In the genomic region with DNA sequence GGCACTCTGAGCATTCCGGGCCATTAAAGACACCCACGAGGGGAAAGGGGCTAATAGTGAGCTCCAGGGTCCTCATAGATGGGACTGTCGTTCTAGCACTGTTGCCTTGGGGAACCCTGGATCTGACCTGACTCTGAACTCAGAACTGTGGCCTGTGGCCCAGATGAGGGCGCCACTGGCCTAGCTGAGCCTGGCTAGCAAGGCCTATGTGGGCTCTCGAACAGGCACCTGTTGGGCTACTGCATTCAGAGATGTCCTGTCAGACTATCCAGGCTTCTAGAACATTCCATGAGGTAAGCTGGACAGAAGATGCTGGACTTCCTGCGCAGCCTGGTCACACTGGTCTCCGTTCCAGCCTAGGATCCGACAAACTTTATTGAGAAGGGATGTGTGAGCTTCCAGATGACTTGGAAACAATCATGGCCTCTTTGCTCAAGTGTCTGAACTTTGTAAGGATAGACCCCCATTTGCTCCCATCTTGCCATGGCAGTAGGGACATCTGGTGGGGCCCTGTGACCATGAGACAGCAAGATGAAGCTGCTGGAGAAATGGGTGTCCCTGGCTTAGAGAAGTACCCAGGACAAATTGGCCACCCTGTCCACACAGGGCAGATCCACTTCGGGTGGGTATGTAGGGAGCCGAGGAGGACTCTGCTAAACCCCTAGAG, we compare ENCODE assay signal across 8 mouse cellular contexts. TPM values are rescaled to one million over a fixed set of nuclear protein-coding genes. Genes with fewer than 3 reads are reported as not detected.
DNase-seq lines count a peak whose midpoint lies in the region; ATAC-seq and TF ChIP-seq lines count a peak whose summit lies in the region.

No protein-coding gene starts in this region.

- H3K79me2 ChIP-seq in CH12.LX (replicated peaks; ENCODE audit: control insufficient read depth, extremely low read depth, insufficient read depth, poor library complexity, severe bottlenecking): peaks cover 49% of the 10 kb centered on the region

- DNase-seq in CH12.LX (ENCODE audit: extremely low read depth) (peak; percentile 79), R1 (ENCODE audit: low read depth, low spot score) (peak; percentile 53)
- DNase-seq in heart, postnatal 10 days: peak; percentile 51 to 57
- peak; percentile 23 to 36 for DNase-seq in left cerebral cortex, postnatal 25 days (ENCODE audit: low spot score in 2 of 2)
- DNase-seq in yolk sac, embryonic 10.5 days (ENCODE audit: low spot score): no peak

- ATAC-seq in embryonic facial prominence, embryonic 12.5 days (ENCODE audit: insufficient number of reproducible peaks, insufficient read depth, low FRiP score, low TSS enrichment): no peak

- in situ Hi-C loops in CH12.LX (cut with MboI; ENCODE audit: low pct_ligation_motif_present, low pct_unique_long_range_greater_than_20kb, low sequenced_read_pairs): loop anchor here (10.0 kb wide), 1 partner anchor 90 kb away; no protein-coding TSS in a partner anchor

- peak; percentile 62 for TF ChIP-seq RAD21 in CH12.LX (IDR thresholded peaks at IDR 0.05; ENCODE audit: low read depth, low read length)

- H3K27ac ChIP-seq in CH12.LX (ENCODE audit: insufficient read depth, low read depth): peak overlapping the region; percentile 91
- H3K27ac ChIP-seq in embryonic facial prominence, embryonic 12.5 days: peak overlapping the region; percentile 84
- H3K27ac ChIP-seq in small intestine, adult 2 months (ENCODE audit: insufficient read depth, low read depth, low read length): peak overlapping the region; percentile 87

- WGBS in embryonic facial prominence, embryonic 12.5 days: 68% methylated on average over 10 of the region's 10 CpGs
- 59% methylated on average over 10 of the region's 10 CpGs for WGBS in small intestine, adult 2 months

- TF ChIP-seq EP300 in CH12.LX (IDR thresholded peaks at IDR 0.05; ENCODE audit: low read length): no peak

- intact Hi-C loops in heart, postnatal 10 days (cut with DNase I): no loop called here
- intact Hi-C loops in left cerebral cortex, postnatal 25 days (cut with DNase I): loop anchor here (2.0 kb wide), 2 partner anchors 76 to 86 kb away; no protein-coding TSS in a partner anchor

- dilution Hi-C loops in CH12.LX (cut with MboI; ENCODE audit: extremely low pct_ligation_motif_present, extremely low pct_unique_long_range_greater_than_20kb, low sequenced_read_pairs): no loop called here

- H3K9ac ChIP-seq in CH12.LX (ENCODE audit: insufficient read depth, low read depth): peak overlapping the region; percentile 57
- H3K9ac ChIP-seq in embryonic facial prominence, embryonic 12.5 days: no peak overlapping the region

- H3K4me1 ChIP-seq in CH12.LX (ENCODE audit: control insufficient read depth in 1 of 2, insufficient read depth in 2 of 2): peaks cover 10 to 51% of the 10 kb centered on the region in 2 experiments
- H3K4me1 ChIP-seq in embryonic facial prominence, embryonic 12.5 days: peaks cover 26% of the 10 kb centered on the region
- H3K4me1 ChIP-seq in megakaryocyte, embryonic 14.5 days: peaks cover 76% of the 10 kb centered on the region
- H3K4me1 ChIP-seq in small intestine, adult 2 months (ENCODE audit: control insufficient read depth, insufficient read depth, insufficient read length, low read length): peaks cover 24% of the 10 kb centered on the region

- peak overlapping the region; percentile 41 to 57 (median 46) for H3K4me3 ChIP-seq in CH12.LX (replicated peaks in 1 of 3; ENCODE audit: low read depth in 2 of 3, low read length in 2 of 3, poor library complexity in 1 of 3)
- H3K4me3 ChIP-seq in embryonic facial prominence, embryonic 12.5 days: peak overlapping the region; percentile 87; the same call in 1 of the 2 replicates
- peak overlapping the region; percentile 95 for H3K4me3 ChIP-seq in megakaryocyte, embryonic 14.5 days (replicated peaks)
- peak overlapping the region; percentile 79 for H3K4me3 ChIP-seq in small intestine, adult 2 months (ENCODE audit: low read depth, low read length)

- H3K9me3 ChIP-seq in CH12.LX (replicated peaks; ENCODE audit: low read length): no peaks in the 10 kb centered on the region
- no peaks in the 10 kb centered on the region for H3K9me3 ChIP-seq in embryonic facial prominence, embryonic 12.5 days
- no peaks in the 10 kb centered on the region for H3K9me3 ChIP-seq in megakaryocyte, embryonic 14.5 days

- peaks cover 0 to 14% of the 10 kb centered on the region in 2 experiments for H3K36me3 ChIP-seq in CH12.LX (replicated peaks in 1 of 2; ENCODE audit: control insufficient read depth in 1 of 2, insufficient read depth in 1 of 2, low read length in 1 of 2)
- no peaks in the 10 kb centered on the region for H3K36me3 ChIP-seq in embryonic facial prominence, embryonic 12.5 days
- H3K36me3 ChIP-seq in megakaryocyte, embryonic 14.5 days (replicated peaks; ENCODE audit: low read length): peaks cover 11% of the 10 kb centered on the region
- H3K36me3 ChIP-seq in small intestine, adult 2 months (ENCODE audit: control insufficient read depth, insufficient read depth, low read length): no peaks in the 10 kb centered on the region

- H3K27me3 ChIP-seq in CH12.LX (replicated peaks): no peaks in the 10 kb centered on the region
- no peaks in the 10 kb centered on the region for H3K27me3 ChIP-seq in embryonic facial prominence, embryonic 12.5 days
- H3K27me3 ChIP-seq in megakaryocyte, embryonic 14.5 days (replicated peaks): no peaks in the 10 kb centered on the region
- H3K27me3 ChIP-seq in small intestine, adult 2 months (ENCODE audit: control insufficient read depth, insufficient read depth, low read length): no peaks in the 10 kb centered on the region

- no peak for TF ChIP-seq POLR2A in CH12.LX (IDR thresholded peaks at IDR 0.05; ENCODE audit: low read depth, low read length)
- no peak; the same call in 1 of the 2 replicates for TF ChIP-seq POLR2A in small intestine, adult 2 months (IDR thresholded peaks at IDR 0.05; ENCODE audit: low read depth, low read length)

- peak; percentile 14 to 75; a peak in 3 of 4 replicates for TF ChIP-seq CTCF in CH12.LX (conservative IDR thresholded peaks at IDR 0.05 in 1 of 2, IDR thresholded peaks at IDR 0.05 in 1 of 2; ENCODE audit: low read depth in 2 of 2, low read length in 2 of 2)
- TF ChIP-seq CTCF in small intestine, adult 2 months (IDR thresholded peaks at IDR 0.05; ENCODE audit: extremely low read depth, insufficient read length, insufficient replicate concordance, low read depth, low read length): 0 out of 2 replicates have a peak, but pooled peaks have one; percentile 21

- H3K4me2 ChIP-seq in CH12.LX (ENCODE audit: insufficient read depth, low read depth, poor library complexity, severe bottlenecking): peak overlapping the region; percentile 81
- peak overlapping the region; percentile 84 for H3K4me2 ChIP-seq in embryonic facial prominence, embryonic 12.5 days (replicated peaks)

TF ChIP-seq in CH12.LX, 34 proteins besides CTCF, POLR2A, EP300 and RAD21 (continues in another document):
- TF ChIP-seq SMC3 (IDR thresholded peaks at IDR 0.05; ENCODE audit: low read depth, low read length): peak; percentile 63
- no peak for TF ChIP-seq MEF2A (IDR thresholded peaks at IDR 0.05; ENCODE audit: borderline replicate concordance, low read depth, low read length)
- TF ChIP-seq ZMIZ1 (IDR thresholded peaks at IDR 0.05; ENCODE audit: low read depth, low read length): no peak
- TF ChIP-seq HCFC1 (IDR thresholded peaks at IDR 0.05; ENCODE audit: low read depth, low read length): 0 out of 2 replicates have a peak, but pooled peaks have one; percentile 8
- TF ChIP-seq TBP (conservative IDR thresholded peaks at IDR 0.05; ENCODE audit: low read depth, low read length): no peak
- TF ChIP-seq UBTF (IDR thresholded peaks at IDR 0.05; ENCODE audit: low read depth, low read length): no peak
- no peak for TF ChIP-seq CHD1 (IDR thresholded peaks at IDR 0.05; ENCODE audit: low read depth, low read length)
- no peak for TF ChIP-seq RCOR1 (conservative IDR thresholded peaks at IDR 0.05; ENCODE audit: low read depth, low read length)
- TF ChIP-seq ETS1 (conservative IDR thresholded peaks at IDR 0.05; ENCODE audit: low read depth, low read length): no peak
- TF ChIP-seq MAFK (IDR thresholded peaks at IDR 0.05; ENCODE audit: insufficient replicate concordance, low read length): no peak
- TF ChIP-seq USF2 (conservative IDR thresholded peaks at IDR 0.05; ENCODE audit: low read depth, low read length): no peak
- TF ChIP-seq GABPA (IDR thresholded peaks at IDR 0.05; ENCODE audit: insufficient replicate concordance, low read depth, low read length): no peak
- TF ChIP-seq JUN (IDR thresholded peaks at IDR 0.05; ENCODE audit: insufficient read depth, low read depth, low read length): no peak
- TF ChIP-seq POLR2AphosphoS2 (IDR thresholded peaks at IDR 0.05; ENCODE audit: low read depth, low read length): no peak
- no peak for TF ChIP-seq MAX (IDR thresholded peaks at IDR 0.05; ENCODE audit: low read length)
- 0 out of 2 replicates have a peak, but pooled peaks have one; percentile 27 for TF ChIP-seq TCF12 (IDR thresholded peaks at IDR 0.05; ENCODE audit: low read depth, low read length)
- no peak for TF ChIP-seq IRF4 (IDR thresholded peaks at IDR 0.05; ENCODE audit: low read depth, low read length)
- TF ChIP-seq ELF1 (IDR thresholded peaks at IDR 0.05; ENCODE audit: low read depth, low read length): 0 out of 2 replicates have a peak, but pooled peaks have one; percentile 11
- TF ChIP-seq ZKSCAN1 (IDR thresholded peaks at IDR 0.05; ENCODE audit: borderline replicate concordance, low read depth, low read length): no peak
- no peak for TF ChIP-seq ZC3H11A (IDR thresholded peaks at IDR 0.05; ENCODE audit: low read depth, low read length)

RNA-seq across cellular contexts. Expression of a gene that starts 0.9 kb away (rescaled TPM):
- 17.5 and 21.4 TPM in 2 replicates for total RNA-seq in CH12.LX (2012; rRNA removed)
- 9.6 and 10.9 TPM in 2 replicates for total RNA-seq in CH12.LX (2014; rRNA removed)
- 30.6 and 33.1 TPM in 2 replicates for polyA plus RNA-seq in CH12.LX (2012; ENCODE audit: insufficient read length, low read depth)
- polyA plus RNA-seq in embryonic facial prominence, embryonic 12.5 days (2016; fragmentation: Nextera tagmentation; extraction: Ambion mirVana): 15.8 TPM in 2 replicates
- 10 to 100 TPM; 14.1 to 17.1 TPM for total RNA-seq in heart, postnatal 10 days (2021)
- total RNA-seq in left cerebral cortex, postnatal 25 days (2021): 10 to 100 TPM; 61.3 to 74.6 TPM
- polyA plus RNA-seq in megakaryocyte, embryonic 14.5 days (2012; ENCODE audit: insufficient read depth, low replicate concordance): 5.1 and 13.4 TPM in 2 replicates
- polyA plus RNA-seq in small intestine, adult 2 months (2012; rRNA removed): 8.8 and 13.5 TPM in 2 replicates

RNA-seq across cellular contexts. Expression of a gene that starts 19.0 kb away (rescaled TPM):
- not detected in 2 replicates for total RNA-seq in CH12.LX (2012; rRNA removed)
- 0.43 TPM in 1 of 2 replicates, not detected in the other for total RNA-seq in CH12.LX (2014; rRNA removed)
- 0.57 and 0.61 TPM in 2 replicates for polyA plus RNA-seq in CH12.LX (2012; ENCODE audit: insufficient read length, low read depth)
- not detected in 2 replicates for polyA plus RNA-seq in embryonic facial prominence, embryonic 12.5 days (2016; fragmentation: Nextera tagmentation; extraction: Ambion mirVana)
- total RNA-seq in heart, postnatal 10 days (2021): not detected
- total RNA-seq in left cerebral cortex, postnatal 25 days (2021): not detected
- polyA plus RNA-seq in megakaryocyte, embryonic 14.5 days (2012; ENCODE audit: insufficient read depth, low replicate concordance): not detected in 2 replicates
- polyA plus RNA-seq in small intestine, adult 2 months (2012; rRNA removed): not detected in 2 replicates
